Mouse (Mus musculus): ENCODE measurements around the gene Id2. TPM values are rescaled to one million over a fixed set of nuclear protein-coding genes. Genes with fewer than 3 reads are reported as not detected.

Id2 gene
- polyA plus RNA-seq, 1 experiment, result 88.2 TPM

DNA sequence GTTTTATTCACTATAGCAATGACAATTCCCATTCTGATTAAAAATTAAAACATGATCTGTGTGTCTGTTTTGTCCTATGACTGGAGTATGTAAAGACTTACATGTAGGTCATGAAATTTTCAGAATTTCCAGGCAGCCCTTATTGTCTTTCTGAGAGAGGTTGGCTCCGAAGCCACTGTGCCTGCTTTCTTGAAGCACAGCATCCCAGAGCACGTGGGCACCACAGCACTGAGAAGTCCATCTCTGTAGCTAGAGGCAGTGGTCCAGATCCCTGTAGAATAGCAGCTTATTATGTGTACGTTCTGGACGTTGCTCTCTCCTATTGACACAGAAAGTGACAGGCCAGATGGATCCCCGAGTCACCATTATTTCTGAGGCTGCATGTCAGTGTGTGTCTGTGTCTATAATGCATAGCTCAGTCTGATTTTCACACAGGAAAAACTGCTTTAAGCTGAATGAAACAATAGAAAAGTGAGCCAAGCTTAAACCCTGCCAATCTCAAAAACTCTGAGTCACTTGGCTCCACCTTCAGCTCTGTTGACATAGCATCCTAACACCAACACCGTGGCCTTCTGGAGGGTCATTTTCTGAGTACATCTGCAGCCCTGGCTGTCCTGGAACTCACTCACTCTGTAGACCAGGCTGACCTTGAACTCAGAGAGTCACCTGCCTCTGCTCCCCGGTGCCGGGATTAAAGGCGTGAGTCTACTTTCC is 37.3 kb downstream of the Id2 start:
- H3K27ac ChIP-seq (ENCODE audit: insufficient read depth, low read depth, low read length), result no peak overlapping the region
- peaks cover 35% of the 10 kb centered on the region for H3K36me3 ChIP-seq (ENCODE audit: control insufficient read depth, insufficient read depth, low read length)
- no peak overlapping the region for H3K4me3 ChIP-seq (ENCODE audit: low read depth, low read length)
- TF ChIP-seq CTCF (IDR thresholded peaks at IDR 0.05; ENCODE audit: extremely low read depth, insufficient read length, insufficient replicate concordance, low read depth, low read length) (no peak), POLR2A (IDR thresholded peaks at IDR 0.05; ENCODE audit: low read depth, low read length) (no peak)
- WGBS, result 76% methylated on average over 9 of the region's 9 CpGs
- H3K27me3 ChIP-seq (ENCODE audit: control insufficient read depth, insufficient read depth, low read length), result no peaks in the 10 kb centered on the region
- no peaks in the 10 kb centered on the region for H3K4me1 ChIP-seq (ENCODE audit: control insufficient read depth, insufficient read depth, insufficient read length, low read length)

DNA sequence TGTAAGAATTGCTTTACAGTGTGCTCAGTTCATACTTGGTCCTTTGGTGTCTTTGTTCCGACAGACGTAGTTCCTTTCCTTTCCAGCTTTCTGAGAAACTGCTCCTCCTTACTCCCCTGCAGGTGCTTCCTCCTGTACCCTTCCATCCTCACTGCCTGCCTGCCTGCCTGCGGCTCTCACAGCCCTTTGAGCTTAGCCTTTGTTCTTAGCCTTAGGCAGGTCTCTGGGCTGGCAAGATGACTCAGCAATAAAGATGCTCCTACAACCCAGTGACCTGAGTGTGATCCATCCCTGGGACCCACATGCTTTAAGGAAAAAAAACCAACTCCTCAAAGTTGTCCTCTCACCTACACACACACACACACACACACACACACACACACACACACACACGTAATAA is 42.0 kb downstream of the Id2 start:
- Histone ChIP-seq H3K36me3 (ENCODE audit: control insufficient read depth, insufficient read depth, low read length) (peaks cover 61% of the 10 kb centered on the region), H3K27me3 (ENCODE audit: control insufficient read depth, insufficient read depth, low read length) (no peaks in the 10 kb centered on the region), H3K27ac (ENCODE audit: insufficient read depth, low read depth, low read length) (no peak overlapping the region), H3K4me1 (ENCODE audit: control insufficient read depth, insufficient read depth, insufficient read length, low read length) (no peaks in the 10 kb centered on the region), H3K4me3 (ENCODE audit: low read depth, low read length) (no peak overlapping the region)
- WGBS, result 81% methylated on average over 4 of the region's 4 CpGs
- TF ChIP-seq POLR2A (IDR thresholded peaks at IDR 0.05; ENCODE audit: low read depth, low read length) (no peak), CTCF (IDR thresholded peaks at IDR 0.05; ENCODE audit: extremely low read depth, insufficient read length, insufficient replicate concordance, low read depth, low read length) (no peak)

- WGBS, result 84% methylated on average over 7 of the region's 7 CpGs
- no peaks in the 10 kb centered on the region for H3K4me1 ChIP-seq (ENCODE audit: control insufficient read depth, insufficient read depth, insufficient read length, low read length)
- no peak for TF ChIP-seq POLR2A (IDR thresholded peaks at IDR 0.05; ENCODE audit: low read depth, low read length)
- TF ChIP-seq CTCF (IDR thresholded peaks at IDR 0.05; ENCODE audit: extremely low read depth, insufficient read length, insufficient replicate concordance, low read depth, low read length), result no peak
- H3K27ac ChIP-seq (ENCODE audit: insufficient read depth, low read depth, low read length), result no peak overlapping the region
- H3K36me3 ChIP-seq (ENCODE audit: control insufficient read depth, insufficient read depth, low read length), result peaks cover 59% of the 10 kb centered on the region
- H3K4me3 ChIP-seq (ENCODE audit: low read depth, low read length), result no peak overlapping the region
- H3K27me3 ChIP-seq (ENCODE audit: control insufficient read depth, insufficient read depth, low read length), result no peaks in the 10 kb centered on the region
Measured at GRCm38 (mm10) chr12:25054511-25054910, 42.4 kb downstream of the Id2 start.

GRCm38 (mm10) chr12:25049253-25049652 is 47.7 kb downstream of the Id2 start:
- peaks cover 36% of the 10 kb centered on the region for H3K36me3 ChIP-seq (ENCODE audit: control insufficient read depth, insufficient read depth, low read length)
- H3K4me1 ChIP-seq (ENCODE audit: control insufficient read depth, insufficient read depth, insufficient read length, low read length), result no peaks in the 10 kb centered on the region; the same call in 1 of the 2 replicates
- H3K27me3 ChIP-seq (ENCODE audit: control insufficient read depth, insufficient read depth, low read length), result no peaks in the 10 kb centered on the region
- no peak overlapping the region for H3K4me3 ChIP-seq (ENCODE audit: low read depth, low read length)
- no peak for TF ChIP-seq CTCF (IDR thresholded peaks at IDR 0.05; ENCODE audit: extremely low read depth, insufficient read length, insufficient replicate concordance, low read depth, low read length)
- TF ChIP-seq POLR2A (IDR thresholded peaks at IDR 0.05; ENCODE audit: low read depth, low read length), result no peak
- H3K27ac ChIP-seq (ENCODE audit: insufficient read depth, low read depth, low read length), result no peak overlapping the region
- 73% methylated on average over 5 of the region's 5 CpGs for WGBS

GRCm38 (mm10) chr12:25044579-25044978 is 52.4 kb downstream of the Id2 start:
- TF ChIP-seq POLR2A (IDR thresholded peaks at IDR 0.05; ENCODE audit: low read depth, low read length) (no peak), CTCF (IDR thresholded peaks at IDR 0.05; ENCODE audit: extremely low read depth, insufficient read length, insufficient replicate concordance, low read depth, low read length) (no peak)
- WGBS, result 39% methylated on average over 4 of the region's 4 CpGs

GRCm38 (mm10) chr12:25044056-25044455 is 52.9 kb downstream of the Id2 start:
- Histone ChIP-seq H3K4me1 (ENCODE audit: control insufficient read depth, insufficient read depth, insufficient read length, low read length) (no peaks in the 10 kb centered on the region; the same call in 1 of the 2 replicates), H3K4me3 (ENCODE audit: low read depth, low read length) (no peak overlapping the region), H3K36me3 (ENCODE audit: control insufficient read depth, insufficient read depth, low read length) (peaks cover 31% of the 10 kb centered on the region), H3K27me3 (ENCODE audit: control insufficient read depth, insufficient read depth, low read length) (no peaks in the 10 kb centered on the region), H3K27ac (ENCODE audit: insufficient read depth, low read depth, low read length) (no peak overlapping the region)
- WGBS, result 60% methylated on average over 2 of the region's 2 CpGs
- TF ChIP-seq POLR2A (IDR thresholded peaks at IDR 0.05; ENCODE audit: low read depth, low read length) (no peak), CTCF (IDR thresholded peaks at IDR 0.05; ENCODE audit: extremely low read depth, insufficient read length, insufficient replicate concordance, low read depth, low read length) (no peak)

More at GRCm38 (mm10) chr12:25044579-25044978, 52.4 kb downstream of the Id2 start:
- Histone ChIP-seq H3K27me3 (ENCODE audit: control insufficient read depth, insufficient read depth, low read length) (no peaks in the 10 kb centered on the region), H3K4me3 (ENCODE audit: low read depth, low read length) (no peak overlapping the region), H3K4me1 (ENCODE audit: control insufficient read depth, insufficient read depth, insufficient read length, low read length) (no peaks in the 10 kb centered on the region; the same call in 1 of the 2 replicates), H3K36me3 (ENCODE audit: control insufficient read depth, insufficient read depth, low read length) (peaks cover 31% of the 10 kb centered on the region), H3K27ac (ENCODE audit: insufficient read depth, low read depth, low read length) (no peak overlapping the region)

Other genes with a start within 250 kb of the Id2 start
- gene Kidins220, start 122.2 kb downstream of the Id2 start, polyA plus RNA-seq (2012; rRNA removed), result 13.4 and 28.3 TPM in 2 replicates

All from small intestine, adult 2 months (tissue).